Mouse (Mus musculus): ENCODE results near the gene Rasgrp3.

Gene Rasgrp3

GRCm38 (mm10) chr17:75539130-75539529 lies 103.4 kb downstream of the Rasgrp3 start:
- no peak for DNase-seq (ENCODE audit: low spot score)

- DNase-seq (ENCODE audit: low spot score): no peak
These were observed 104.1 kb downstream of the Rasgrp3 start for GRCm38 (mm10) chr17:75539841-75540240.

- peak; percentile 35 for DNase-seq (ENCODE audit: low spot score)
These were observed 107.7 kb downstream of the Rasgrp3 start for GRCm38 (mm10) chr17:75543434-75543833.

GRCm38 (mm10) chr17:75544262-75544661 lies 108.6 kb downstream of the Rasgrp3 start:
- DNase-seq (ENCODE audit: low spot score): peak; percentile 57

- no peak for DNase-seq (ENCODE audit: low spot score)
These were observed 115.2 kb downstream of the Rasgrp3 start for GRCm38 (mm10) chr17:75550771-75551413.

GRCm38 (mm10) chr17:75551512-75552400 lies 116.1 kb downstream of the Rasgrp3 start, which contains the start of gene Fam98a:
Fam98a (minus strand) TSS chr17:75551946.
- DNase-seq (ENCODE audit: low spot score): peak; percentile 100

GRCm38 (mm10) chr17:75557031-75557430 lies 121.3 kb downstream of the Rasgrp3 start:
- DNase-seq (ENCODE audit: low spot score): no peak

GRCm38 (mm10) chr17:75558041-75558440 lies 122.3 kb downstream of the Rasgrp3 start:
- no peak for DNase-seq (ENCODE audit: low spot score)

- no peak for DNase-seq (ENCODE audit: low spot score)
These were observed 139.9 kb downstream of the Rasgrp3 start for GRCm38 (mm10) chr17:75575608-75576007.
